8 mouse cellular contexts compared by ENCODE assay signal in genomic region chr2:3958065-3958641, GRCm38 (mm10). TPM values are rescaled to one million over a fixed set of nuclear protein-coding genes. Genes with fewer than 3 reads are reported as not detected.
A peak's percentile ranks its signal among the peaks of the same experiment; 100 is the strongest.
DNase-seq lines count a peak whose midpoint lies in the region; ATAC-seq lines count a peak whose summit lies in the region.

No protein-coding gene starts in this region.

- H3K4me3 ChIP-seq in heart, embryonic 12.5 days = peak overlapping the region; percentile 20; the same call in 1 of the 2 replicates
- H3K4me3 ChIP-seq in limb, embryonic 10.5 days = peak overlapping the region; percentile 26

- no peak for ATAC-seq in heart, embryonic 12.5 days (ENCODE audit: insufficient number of reproducible peaks, low FRiP score)
- peak; percentile 93 for ATAC-seq in frontal cortex, adult (ENCODE audit: low TSS enrichment)

- H3K4me2 ChIP-seq in heart, embryonic 12.5 days = peak overlapping the region; percentile 51

- H3K36me3 ChIP-seq in heart, embryonic 12.5 days = no peaks in the 10 kb centered on the region
- H3K36me3 ChIP-seq in limb, embryonic 10.5 days = no peaks in the 10 kb centered on the region

- H3K9ac ChIP-seq in heart, embryonic 12.5 days = no peak overlapping the region

- no peaks in the 10 kb centered on the region for H3K27me3 ChIP-seq in heart, embryonic 12.5 days (replicated peaks)
- H3K27me3 ChIP-seq in limb, embryonic 10.5 days (ENCODE audit: low read depth, poor library complexity, severe bottlenecking) = no peaks in the 10 kb centered on the region

- WGBS in heart, embryonic 12.5 days = 32% methylated on average over 12 of the region's 12 CpGs
- 33% methylated on average over 12 of the region's 12 CpGs for WGBS in limb, embryonic 10.5 days

- H3K4me1 ChIP-seq in heart, embryonic 12.5 days (replicated peaks) = 0 out of 2 replicates have a peak, but pooled peaks cover 5% of the 10 kb centered on the region
- peaks cover 9% of the 10 kb centered on the region for H3K4me1 ChIP-seq in limb, embryonic 10.5 days

- H3K9me3 ChIP-seq in heart, embryonic 12.5 days (replicated peaks) = peaks cover 5% of the 10 kb centered on the region; the same call in 1 of the 2 replicates
- H3K9me3 ChIP-seq in limb, embryonic 10.5 days (replicated peaks) = no peaks in the 10 kb centered on the region

- H3K27ac ChIP-seq in heart, embryonic 12.5 days (ENCODE audit: poor library complexity, severe bottlenecking) = no peak overlapping the region
- no peak overlapping the region; the same call in 1 of the 2 replicates for H3K27ac ChIP-seq in limb, embryonic 10.5 days

- DNase-seq in heart, adult 8-10 months (ENCODE audit: low spot score) = no peak
- peak; percentile 49 for DNase-seq in adrenal gland, postnatal 25 days
- peak; percentile 27 for DNase-seq in kidney, adult 9 months
- DNase-seq in limb, embryonic 10.5 days (ENCODE audit: low spot score) = peak; percentile 74
- DNase-seq in right cerebral cortex, postnatal 10 days (ENCODE audit: low spot score in 2 of 2) = peak; percentile 71 to 82
- DNase-seq in spleen, postnatal 10 days (ENCODE audit: low spot score in 2 of 2) = no peak

RNA-seq across cellular contexts. Expression of gene Frmd4a, which starts 59.4 kb away (rescaled TPM):
- 23.2 and 24.0 TPM in 2 replicates for polyA plus RNA-seq in heart, embryonic 12.5 days (2016; fragmentation: Nextera tagmentation; extraction: Ambion mirVana)
- 10 to 100 TPM; 16.0 to 23.6 (median 21.8) TPM for total RNA-seq in heart, adult 8-10 months (2022)
- 10.3 and 14.6 TPM in 2 replicates for total RNA-seq in adrenal gland, postnatal 25 days (2021)
- 50.6 and 64.3 TPM in 2 replicates for polyA plus RNA-seq in limb, embryonic 10.5 days (2016; fragmentation: Nextera tagmentation; extraction: Ambion mirVana)

Comparison
In these comparisons a context has a peak if more than half of its experiments do, and no peak if none do; other contexts are left out.
1. DNase-seq: peak in adrenal gland, postnatal 25 days (single experiment), kidney, adult 9 months (single experiment), limb, embryonic 10.5 days (single experiment) and right cerebral cortex, postnatal 10 days (2 of 2); none in heart, adult 8-10 months (single experiment) and spleen, postnatal 10 days (0 of 2).